Mouse (Mus musculus) heart, postnatal 0 days (tissue): Measurements from ENCODE around the gene Prx. TPM values are rescaled to one million over a fixed set of nuclear protein-coding genes. Genes with fewer than 3 reads are reported as not detected.

ENCODE experiments used
- ATAC-seq: fragments of 200-750 bp; cut with Nextera tagmentation; 2 replicates; pipeline ENCODE4 v1.8.0; 2017; ENCODE audit warnings: low read depth, moderate number of reproducible peaks, moderate library complexity; ENCODE audit not compliant: insufficient read depth
- DNase-seq: peaks from one replicate; pipeline ENCODE4 v3.0.0-alpha.2; 2016; ENCODE audit warnings: low spot score
- H3K27ac ChIP-seq: fragments of 300-500 bp; sonication (generic); 2 replicates; pipeline ENCODE4 v1.5.1; 2014; ENCODE audit warnings: low read depth, mild to moderate bottlenecking
- H3K27me3 ChIP-seq: fragments of 300-500 bp; sonication (generic); 2 replicates; pipeline ENCODE4 v1.6.1; 2014; ENCODE audit warnings: low read length, mixed read lengths; ENCODE audit not compliant: control insufficient read depth, insufficient read depth
- H3K36me3 ChIP-seq: fragments of 300-500 bp; sonication (generic); replicated peaks from 2 replicates; pipeline ENCODE4 v1.6.1; 2014; ENCODE audit warnings: low read length, mixed read lengths; ENCODE audit not compliant: control insufficient read depth, insufficient read depth
- H3K4me1 ChIP-seq: fragments of 300-500 bp; sonication (generic); 2 replicates; pipeline ENCODE4 v1.6.1; 2014; ENCODE audit warnings: antibody characterized with exemption; ENCODE audit not compliant: control insufficient read depth, insufficient read depth
- H3K4me2 ChIP-seq: fragments of 300-500 bp; sonication (generic); 2 replicates; pipeline ENCODE4 v1.6.1; 2014; ENCODE audit warnings: low read depth, mild to moderate bottlenecking, low read length, moderate library complexity
- H3K4me3 ChIP-seq: fragments of 300-500 bp; sonication (generic); 2 replicates; pipeline ENCODE4 v1.5.1; 2014; ENCODE audit warnings: low read depth, low read length
- H3K9ac ChIP-seq: fragments of 300-500 bp; sonication (generic); replicated peaks from 2 replicates; pipeline ENCODE4 v1.6.1; 2014; ENCODE audit warnings: low read depth, low read length, mixed read lengths
- H3K9me3 ChIP-seq: fragments of 300-500 bp; sonication (generic); replicated peaks from 2 replicates; pipeline ENCODE4 v1.6.1; 2016; ENCODE audit warnings: low read length; ENCODE audit not compliant: control insufficient read depth
- CTCF ChIP-seq: IDR thresholded peaks from 2 replicates; pipeline ENCODE4 v1.5.1; 2016; ENCODE audit warnings: antibody characterized with exemption, control low read depth, low read depth
- EP300 ChIP-seq: IDR thresholded peaks from 2 replicates; pipeline ENCODE4 v1.6.1; 2016; ENCODE audit warnings: antibody characterized with exemption, low read depth
- WGBS: fragments of 180-500 bp; shearing (Covaris S2); extraction: QIAGEN DNeasy Blood & Tissue Kit; methylation state at CpG from one replicate; pipeline ENCODE4 v1.1.7; 2014; 5-methylcytosine and 5-hydroxymethylcytosine counted together
- polyA plus RNA-seq: library from polyadenylated mRNA; unstranded; fragments of >200 nt; fragmentation: Nextera tagmentation; extraction: Ambion mirVana; gene quantifications from 2 replicates; pipeline ENCODE4 v1.2.1, GENCODE M21; 2015
- total RNA-seq: library from RNA; depleted of rRNA; stranded (reverse); fragments of >200 nt; gene quantifications from 2 replicates; pipeline ENCODE4 v1.2.3, GENCODE M21; 2014; ENCODE audit warnings: low replicate concordance; rRNA removed

Prx gene
- total RNA-seq (1.9 and 2.2 TPM in 2 replicates), polyA plus RNA-seq (1.1 TPM in 2 replicates)

- no peaks in the 10 kb centered on the region for H3K36me3 ChIP-seq
- no peak within 1 kb of the TSS for H3K4me3 ChIP-seq
- no peak within 1 kb of the TSS for H3K4me2 ChIP-seq
- no peak for TF ChIP-seq CTCF
- TF ChIP-seq EP300 = no peak
- 0 out of 2 replicates have a peak, but pooled peaks cover 7% of the 10 kb centered on the region for H3K4me1 ChIP-seq
- WGBS = 45% methylated on average over 3 of the region's 3 CpGs
- ATAC-seq (no peak), DNase-seq (no peak)
- H3K9me3 ChIP-seq = no peaks in the 10 kb centered on the region
- no peak within 1 kb of the TSS for H3K9ac ChIP-seq
- H3K27me3 ChIP-seq = no peaks in the 10 kb centered on the region
- no peak within 1 kb of the TSS for H3K27ac ChIP-seq
Observed at GRCm38 (mm10) chr7:27499036-27499435, at the start of gene Prx. TSS of gene Prx (plus strand) at chr7:27499324.

- TF ChIP-seq EP300 (no peak), CTCF (no peak)
- WGBS = 93% methylated on average over 2 of the region's 2 CpGs
- Histone ChIP-seq H3K9ac (no peak overlapping the region), H3K4me2 (no peak overlapping the region), H3K9me3 (no peaks in the 10 kb centered on the region), H3K27ac (no peak overlapping the region), H3K4me3 (no peak overlapping the region), H3K4me1 (peaks cover 1% of the 10 kb centered on the region), H3K27me3 (0 out of 2 replicates have a peak, but pooled peaks cover 5% of the 10 kb centered on the region), H3K36me3 (no peaks in the 10 kb centered on the region)
- DNase-seq = no peak
- no peak for ATAC-seq
Observed at GRCm38 (mm10) chr7:27451359-27451758, 47.8 kb upstream of the Prx start.

- Histone ChIP-seq H3K27me3 (no peaks in the 10 kb centered on the region), H3K27ac (no peak overlapping the region), H3K4me1 (no peaks in the 10 kb centered on the region; the same call in 1 of the 2 replicates), H3K9me3 (no peaks in the 10 kb centered on the region), H3K4me2 (no peak overlapping the region), H3K9ac (no peak overlapping the region), H3K36me3 (no peaks in the 10 kb centered on the region), H3K4me3 (no peak overlapping the region)
- TF ChIP-seq EP300 (no peak), CTCF (no peak)
- ATAC-seq = no peak
- whole genome bisulfite sequencing = 62% methylated on average over 13 of the region's 13 CpGs
- no peak for DNase-seq
Observed at GRCm38 (mm10) chr7:27452206-27452770, 46.8 kb upstream of the Prx start.

- no peaks in the 10 kb centered on the region for H3K9me3 ChIP-seq
- H3K27me3 ChIP-seq = no peaks in the 10 kb centered on the region
- no peak overlapping the region for H3K9ac ChIP-seq
- H3K36me3 ChIP-seq = no peaks in the 10 kb centered on the region
- no peaks in the 10 kb centered on the region for H3K4me1 ChIP-seq
- H3K4me2 ChIP-seq = no peak overlapping the region
- ATAC-seq = no peak
- H3K27ac ChIP-seq = no peak overlapping the region
- 57% methylated on average over 10 of the region's 10 CpGs for WGBS
- DNase-seq = no peak
- TF ChIP-seq CTCF = no peak
- TF ChIP-seq EP300 = no peak
- H3K4me3 ChIP-seq = no peak overlapping the region
Observed at GRCm38 (mm10) chr7:27454461-27455121, 44.5 kb upstream of the Prx start.

GRCm38 (mm10) chr7:27455273-27455672 is 43.9 kb upstream of the Prx start:
- WGBS = 88% methylated on average over 3 of the region's 3 CpGs
- ATAC-seq (no peak), DNase-seq (no peak)
- no peak for TF ChIP-seq CTCF
- no peak for TF ChIP-seq EP300
- H3K9me3 ChIP-seq = no peaks in the 10 kb centered on the region
- no peak overlapping the region for H3K4me2 ChIP-seq
- no peak overlapping the region for H3K9ac ChIP-seq
- H3K27ac ChIP-seq = no peak overlapping the region
- H3K4me3 ChIP-seq = no peak overlapping the region
- H3K36me3 ChIP-seq = no peaks in the 10 kb centered on the region
- H3K27me3 ChIP-seq = no peaks in the 10 kb centered on the region
- no peaks in the 10 kb centered on the region for H3K4me1 ChIP-seq
